ENCODE assay signal across 3 mouse cellular contexts in genomic region chr1:80946049-80946448, GRCm38 (mm10).
DNase-seq lines count a peak whose midpoint lies in the region; ATAC-seq and TF ChIP-seq lines count a peak whose summit lies in the region.
"Not testable (repeated sequence)": the region's sequence is repeated elsewhere in the genome, so short reads cannot be mapped to it uniquely, and the experiment has no call there.

No protein-coding gene starts in this region.

- H3K9me3 ChIP-seq in MEL (replicated peaks; ENCODE audit: insufficient read depth, low read length) = not testable (repeated sequence)

- not testable (repeated sequence) for TF ChIP-seq POLR2A in MEL (IDR thresholded peaks at IDR 0.05; ENCODE audit: control insufficient read depth in 1 of 2, insufficient read depth in 1 of 2, low read depth in 1 of 2, low read length in 2 of 2, poor library complexity in 1 of 2)

- TF ChIP-seq EP300 in MEL (IDR thresholded peaks at IDR 0.05; ENCODE audit: low read depth in 1 of 2, low read length in 2 of 2) = peak in 1 of 2 experiments; percentile 17; a peak in 1 of 4 replicates

- not testable (repeated sequence) for TF ChIP-seq CTCF in MEL (IDR thresholded peaks at IDR 0.05 in 2 of 3, conservative IDR thresholded peaks at IDR 0.05 in 1 of 3; ENCODE audit: control insufficient read depth in 1 of 3, insufficient read depth in 1 of 3, low read depth in 2 of 3, low read length in 3 of 3, poor library complexity in 1 of 3, severe bottlenecking in 1 of 3)

- H3K79me2 ChIP-seq in MEL (ENCODE audit: control insufficient read depth, insufficient read depth, low read length, poor library complexity) = not testable (repeated sequence)

- not testable (repeated sequence) for DNase-seq in MEL (ENCODE audit: low read depth, low spot score)

- not testable (repeated sequence) for H3K27me3 ChIP-seq in MEL (ENCODE audit: control insufficient read depth in 1 of 2, insufficient read depth in 2 of 2, low read length in 2 of 2)

- ATAC-seq in megakaryocyte progenitor cell, adult 5-6 weeks (replicated peaks; ENCODE audit: poor library complexity) = peak; percentile 61
- ATAC-seq in megakaryocyte-erythroid progenitor cell, adult 5-6 weeks (replicated peaks; ENCODE audit: low FRiP score, low TSS enrichment, poor library complexity, severe bottlenecking) = peak; percentile 72; the same call in 1 of the 2 replicates

- not testable (repeated sequence) for TF ChIP-seq RAD21 in MEL (IDR thresholded peaks at IDR 0.05; ENCODE audit: low read depth, low read length)

- H3K27ac ChIP-seq in MEL (ENCODE audit: control insufficient read depth, low read depth, low read length) = not testable (repeated sequence)

- not testable (repeated sequence) for H3K4me1 ChIP-seq in MEL (ENCODE audit: control insufficient read depth in 1 of 2, insufficient read depth in 2 of 2, low read length in 2 of 2)

- not testable (repeated sequence) for H3K9ac ChIP-seq in MEL (ENCODE audit: control insufficient read depth, low read depth, low read length, poor library complexity, severe bottlenecking)

- not testable (repeated sequence) for H3K4me3 ChIP-seq in MEL (ENCODE audit: control insufficient read depth in 1 of 2, insufficient read depth in 1 of 2, low read depth in 2 of 2, low read length in 2 of 2)

- not testable (repeated sequence) for H3K36me3 ChIP-seq in MEL (ENCODE audit: control insufficient read depth in 1 of 2, insufficient read depth in 2 of 2, low read length in 2 of 2)

TF ChIP-seq in MEL, 35 proteins besides CTCF, POLR2A, EP300 and RAD21:
- peak; percentile 26; the same call in 1 of the 2 replicates for TF ChIP-seq TCF12 (IDR thresholded peaks at IDR 0.05; ENCODE audit: low read depth, low read length)
